Mouse (Mus musculus) myocyte (in vitro differentiated cells): Measurements from ENCODE around the gene Ulk2. TPM values are rescaled to one million over a fixed set of nuclear protein-coding genes. Genes with fewer than 3 reads are reported as not detected.

ENCODE experiments used
- H3K27me3 ChIP-seq: one replicate; pipeline ENCODE4 v1.6.1; 2011; ENCODE audit not compliant: control insufficient read depth, insufficient read depth, insufficient read length
- H3K36me3 ChIP-seq: one replicate; pipeline ENCODE4 v1.6.1; 2011; ENCODE audit not compliant: control insufficient read depth, insufficient read depth
- H3K4me2 ChIP-seq: one replicate; pipeline ENCODE4 v1.6.1; 2011; ENCODE audit warnings: low read depth, control low read depth
- H3K4me3 ChIP-seq: one replicate; pipeline ENCODE4 v1.5.1; 2011; ENCODE audit warnings: mild to moderate bottlenecking, control low read depth, moderate library complexity
- H3K79me2 ChIP-seq: one replicate; pipeline ENCODE4 v1.6.1; 2011; ENCODE audit not compliant: control insufficient read depth, insufficient read depth
- H3ac ChIP-seq: one replicate; pipeline ENCODE4 v1.6.1; 2011; ENCODE audit not compliant: control insufficient read depth, insufficient read length
- E2F4 ChIP-seq: IDR thresholded peaks from one replicate; pipeline ENCODE4 v1.6.1; 2011; ENCODE audit warnings: mild to moderate bottlenecking, control low read depth, moderate library complexity; ENCODE audit not compliant: insufficient read depth
- MAX ChIP-seq: IDR thresholded peaks from one replicate; pipeline ENCODE4 v1.6.1; 2011; ENCODE audit warnings: low read depth, mild to moderate bottlenecking, control low read depth
- MYOD1 ChIP-seq, 3 experiments: IDR thresholded peaks; one replicate each; pipeline ENCODE4 v1.6.1; 2011; ENCODE audit warnings: control low read depth in 2 of 3, low read depth in 2 of 3, mild to moderate bottlenecking in 2 of 3, moderate library complexity in 1 of 3; ENCODE audit not compliant: insufficient read length in 2 of 3, control insufficient read depth in 1 of 3
- MYOG ChIP-seq, 3 experiments: IDR thresholded peaks; one replicate each; pipeline ENCODE4 v1.6.1; 2011; ENCODE audit warnings: control low read depth in 2 of 3, low read depth in 2 of 3, mild to moderate bottlenecking in 2 of 3; ENCODE audit not compliant: insufficient read length in 2 of 3, control insufficient read depth in 1 of 3, insufficient read depth in 1 of 3
- POLR2A ChIP-seq: IDR thresholded peaks from one replicate; pipeline ENCODE4 v1.6.1; 2011; ENCODE audit warnings: low read depth, mild to moderate bottlenecking, control low read depth, moderate library complexity; ENCODE audit not compliant: insufficient read length
- POLR2AphosphoS2 ChIP-seq: IDR thresholded peaks from one replicate; pipeline ENCODE4 v1.6.1; 2011; ENCODE audit warnings: low read depth, control low read depth; ENCODE audit not compliant: insufficient read length
- REST ChIP-seq: IDR thresholded peaks from one replicate; pipeline ENCODE4 v1.6.1; 2011; ENCODE audit warnings: mild to moderate bottlenecking, control low read depth, moderate library complexity; ENCODE audit not compliant: insufficient read depth, insufficient read length
- SRF ChIP-seq: IDR thresholded peaks from one replicate; pipeline ENCODE4 v1.6.1; 2011; ENCODE audit warnings: low read depth; ENCODE audit not compliant: control insufficient read depth, insufficient read length
- TCF12 ChIP-seq: IDR thresholded peaks from one replicate; pipeline ENCODE4 v1.6.1; 2011; ENCODE audit warnings: mild to moderate bottlenecking, control low read depth; ENCODE audit not compliant: poor library complexity, insufficient read depth, severe bottlenecking
- TCF3 ChIP-seq: IDR thresholded peaks from one replicate; pipeline ENCODE4 v1.6.1; 2011; ENCODE audit warnings: low read depth, control low read depth; ENCODE audit not compliant: insufficient read length
- USF1 ChIP-seq: IDR thresholded peaks from one replicate; pipeline ENCODE4 v1.6.1; 2011; ENCODE audit warnings: low read depth, mild to moderate bottlenecking, control low read depth, moderate library complexity
- polyA plus RNA-seq: library from polyadenylated mRNA; unstranded; fragments of >200 nt; fragmentation: generic; extraction: Trizol; gene quantifications from one replicate; pipeline ENCODE4 v1.2.1, GENCODE M21; 2012; ENCODE audit warnings: missing spikeins

Ulk2 gene
- polyA plus RNA-seq, 1 experiment, result 9.3 TPM

- Histone ChIP-seq H3K4me2 (no peak overlapping the region), H3K4me3 (no peak overlapping the region), H3K36me3 (peaks cover 51% of the 10 kb centered on the region), H3ac (no peak overlapping the region), H3K79me2 (no peaks in the 10 kb centered on the region), H3K27me3 (no peaks in the 10 kb centered on the region)
- TF ChIP-seq MYOD1 (IDR thresholded peaks at IDR 0.05; ENCODE audit: control insufficient read depth in 1 of 3, insufficient read length in 2 of 3, low read depth in 2 of 3) (no peak), POLR2A (no peak), REST (no peak), MAX (no peak), USF1 (no peak)
These were observed 122.2 kb downstream of the Ulk2 start for GRCm38 (mm10) chr11:61732672-61733071.

GRCm38 (mm10) chr11:61728037-61728436, 126.8 kb downstream of the Ulk2 start:
- peaks cover 28% of the 10 kb centered on the region for H3K36me3 ChIP-seq
- H3K79me2 ChIP-seq, result no peaks in the 10 kb centered on the region
- no peak overlapping the region for H3K4me2 ChIP-seq
- no peak overlapping the region for H3K4me3 ChIP-seq
- TF ChIP-seq SRF (no peak), MYOG (IDR thresholded peaks at IDR 0.05; ENCODE audit: control insufficient read depth in 1 of 3, insufficient read depth in 1 of 3, insufficient read length in 2 of 3, low read depth in 2 of 3) (no peak), USF1 (no peak), TCF12 (no peak), TCF3 (no peak), E2F4 (no peak), MAX (no peak), POLR2AphosphoS2 (no peak), POLR2A (no peak), MYOD1 (IDR thresholded peaks at IDR 0.05; ENCODE audit: control insufficient read depth in 1 of 3, insufficient read length in 2 of 3, low read depth in 2 of 3) (no peak), REST (no peak)
- no peak overlapping the region for H3ac ChIP-seq
- no peaks in the 10 kb centered on the region for H3K27me3 ChIP-seq

Other genes starting within 250 kb of the Ulk2 start
- gene Grap, start 201.8 kb downstream of the Ulk2 start, polyA plus RNA-seq, result 0.06 TPM
- not detected for gene Fam83g, start 171.0 kb downstream of the Ulk2 start, polyA plus RNA-seq
- gene Slc5a10, start 134.2 kb downstream of the Ulk2 start, polyA plus RNA-seq, result 0.05 TPM
- 11.5 TPM for gene Prpsap2, start 93.0 kb downstream of the Ulk2 start, polyA plus RNA-seq
- 6.1 TPM for gene Akap10, start 75.2 kb upstream of the Ulk2 start, polyA plus RNA-seq
- 27.7 TPM for gene Specc1, start 101.7 kb upstream of the Ulk2 start, polyA plus RNA-seq